Mouse (Mus musculus) ovary, adult 18-20 months (tissue): ENCODE data around the gene Rfc5.
"Not testable (repeated sequence)": the region's sequence is repeated elsewhere in the genome, so short reads cannot be mapped to it uniquely, and the experiment has no call there.

Experiments used
- DNase-seq: peaks from one replicate; pipeline ENCODE4 v3.0.0; 2022; ENCODE audit warnings: low spot score, mixed read lengths

The Rfc5 gene

DNA sequence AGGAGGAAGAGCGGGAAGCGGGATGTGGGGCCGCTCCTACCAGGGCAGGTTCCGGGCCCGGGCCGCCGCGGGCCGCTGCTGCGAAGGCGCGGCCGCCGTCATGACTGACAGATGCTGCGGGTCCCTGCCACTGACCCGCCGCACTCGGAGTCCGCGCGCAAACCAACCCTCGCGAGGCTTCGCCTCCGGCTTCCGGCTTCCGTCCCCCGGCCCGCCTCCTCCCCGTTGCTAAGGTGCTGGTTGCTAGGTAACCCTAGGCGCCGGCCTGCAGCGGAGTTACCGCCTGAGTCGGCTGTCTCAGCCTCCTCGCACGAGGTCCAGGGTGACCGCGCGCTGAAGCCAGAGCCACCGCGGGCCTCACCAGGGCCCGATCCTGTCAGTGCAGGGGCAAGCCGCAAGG, at the start of gene Rfc5:
Rfc5 (minus strand) TSS at position 171 of the 400 bp plus-strand sequence.
- peak; percentile 95 for DNase-seq

DNA sequence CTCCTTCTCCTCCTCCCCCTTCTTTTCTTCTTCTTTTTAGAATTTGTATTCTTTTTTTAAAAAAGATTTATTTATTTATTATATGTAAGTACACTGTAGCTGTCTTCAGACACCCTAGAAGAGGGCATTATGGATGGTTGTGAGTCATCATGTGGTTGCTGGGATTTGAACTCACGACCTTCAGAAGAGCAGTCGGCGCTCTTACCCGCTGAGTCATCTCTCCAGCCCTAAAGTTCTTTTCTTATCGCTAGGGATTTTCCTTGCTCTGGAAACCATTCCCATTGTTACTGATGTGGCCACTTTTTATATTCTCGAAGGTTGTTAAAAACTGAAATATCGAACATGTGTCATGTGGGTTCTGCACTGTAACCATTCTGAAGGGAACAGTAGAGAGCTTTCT, 44.7 kb upstream of the Rfc5 start:
- not testable (repeated sequence) for DNase-seq

DNA sequence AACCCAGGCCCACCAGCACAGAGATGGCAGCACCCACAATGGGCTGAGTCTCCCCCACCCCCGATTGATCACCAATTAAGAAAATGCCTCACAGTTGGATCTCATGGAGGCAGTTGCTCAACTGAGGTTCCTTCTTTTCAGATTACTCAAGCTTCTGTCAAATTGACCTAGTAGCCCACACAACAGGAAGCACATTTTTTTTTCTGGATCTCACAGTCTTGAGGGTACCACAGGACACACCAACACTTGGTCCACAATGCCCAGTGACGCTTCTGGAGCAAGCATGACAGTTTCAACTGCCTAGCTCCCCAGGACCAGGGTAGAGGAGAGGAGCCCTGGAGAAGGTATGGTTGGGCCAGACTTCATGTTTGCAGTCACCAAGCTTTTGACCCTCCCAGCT, 28.6 kb upstream of the Rfc5 start:
- no peak for DNase-seq

DNA sequence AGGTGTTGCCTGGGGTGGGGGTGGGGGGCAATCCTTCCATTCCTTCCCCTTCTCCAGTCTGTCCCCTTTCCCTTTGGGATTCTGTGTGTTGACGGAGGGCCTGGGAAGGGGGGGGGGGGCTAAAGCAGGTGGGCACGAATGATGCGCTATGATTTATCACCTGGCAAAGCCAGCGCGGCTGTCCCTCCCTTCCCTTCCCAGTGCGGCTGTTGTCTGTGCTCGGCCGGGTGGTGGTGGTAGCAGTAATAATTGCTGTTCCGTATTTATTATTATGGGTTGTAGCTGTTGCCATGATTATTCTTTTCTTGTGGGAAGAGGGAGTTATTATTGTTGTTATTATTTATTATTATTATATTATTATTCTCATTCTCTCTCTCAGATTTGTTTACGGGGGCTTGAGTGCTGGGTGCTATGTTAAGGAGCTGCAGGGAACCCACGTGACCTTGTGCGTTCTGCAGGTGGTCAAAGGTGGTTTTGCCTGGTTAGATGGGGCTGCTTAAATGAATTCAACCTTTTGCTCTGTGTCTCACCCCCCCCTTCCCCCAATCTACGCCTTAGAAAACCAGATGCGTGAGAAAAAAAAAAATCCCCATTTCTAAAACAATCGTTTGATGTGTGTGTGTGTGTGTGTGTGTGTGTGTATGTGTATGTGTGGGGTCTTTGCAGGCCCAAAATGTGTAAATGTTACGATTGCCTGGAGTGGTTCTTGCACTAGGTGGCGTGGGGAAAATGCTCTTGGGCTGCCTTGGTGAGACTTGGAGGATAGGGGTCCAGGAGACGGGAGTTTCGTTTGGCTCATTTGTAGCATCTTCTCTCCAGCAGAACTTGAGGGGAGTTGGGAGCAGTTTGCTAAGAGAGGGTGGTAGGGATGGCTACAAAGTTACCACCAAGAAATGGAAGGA, 26.4 kb upstream of the Rfc5 start:
- DNase-seq: no peak

DNA sequence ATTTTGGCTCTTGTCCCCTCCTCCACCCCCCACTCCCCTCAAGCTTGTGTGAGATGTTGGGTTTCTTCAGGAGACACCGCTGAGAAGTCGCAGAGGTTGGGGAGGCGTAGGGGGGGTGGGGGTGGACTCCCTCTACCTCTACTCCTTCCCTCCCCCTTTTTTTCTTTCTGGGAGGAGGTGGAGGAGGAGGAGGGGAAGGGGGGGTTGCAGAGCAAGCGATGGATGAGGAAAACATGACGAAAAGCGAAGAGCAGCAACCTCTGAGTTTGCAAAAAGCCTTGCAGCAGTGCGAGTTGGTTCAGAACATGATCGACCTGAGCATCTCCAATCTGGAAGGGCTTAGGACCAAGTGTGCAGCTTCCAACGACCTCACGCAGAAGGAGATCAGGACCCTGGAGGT, 25.8 kb upstream of the Rfc5 start:
- DNase-seq: no peak

DNA sequence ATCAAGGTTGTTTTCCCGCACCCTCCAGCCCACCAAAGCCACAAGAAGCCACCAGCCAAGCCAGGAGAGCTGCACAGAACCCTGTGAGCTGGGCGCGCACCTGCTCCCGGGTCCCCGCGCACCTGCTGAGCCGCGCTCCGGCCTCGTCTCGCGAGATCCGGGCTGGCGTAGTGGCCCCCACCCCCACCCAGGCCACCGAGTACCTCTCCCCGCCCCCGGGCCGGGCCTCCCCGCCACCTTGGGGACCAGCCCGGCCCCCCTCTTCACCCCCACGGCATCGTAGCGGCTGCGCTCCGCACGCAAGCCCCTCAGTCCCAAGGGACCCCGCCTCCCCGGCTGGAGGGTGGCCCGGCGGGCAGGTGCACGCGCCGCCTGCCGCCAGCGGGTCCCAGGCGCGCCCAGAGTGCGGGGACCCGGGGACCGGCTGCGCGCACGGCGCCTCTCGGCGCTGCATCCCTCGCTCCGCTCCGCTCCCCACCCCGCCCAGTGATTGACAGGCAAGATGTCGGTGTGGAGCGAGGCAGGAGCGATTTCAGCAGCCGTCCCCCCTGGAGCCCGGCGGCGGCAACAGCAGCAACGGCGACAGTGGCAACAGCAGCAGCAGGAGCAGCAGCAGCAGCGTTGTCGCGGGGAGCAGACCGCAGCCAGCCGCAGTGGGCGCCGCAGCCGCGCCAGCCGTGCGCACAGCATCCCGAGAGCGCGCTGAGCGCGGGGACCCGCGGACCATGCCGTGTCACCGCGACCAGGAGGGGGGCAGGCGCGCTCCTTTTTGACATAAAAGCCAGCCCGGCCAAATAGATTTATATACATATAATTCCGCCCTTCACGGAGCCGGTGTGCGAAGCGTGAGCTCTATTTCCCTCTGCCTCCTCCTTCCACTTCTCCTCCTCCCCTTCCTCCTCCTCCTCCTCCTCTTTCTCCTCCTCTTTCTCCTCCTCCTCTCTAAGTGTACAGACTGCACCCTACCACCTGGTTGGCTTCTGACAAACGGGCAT, 25.0 kb upstream of the Rfc5 start, which contains the start of gene Ksr2:
Ksr2 (plus strand) TSS at position 494 of the 995 bp plus-strand sequence.
- no peak for DNase-seq

DNA sequence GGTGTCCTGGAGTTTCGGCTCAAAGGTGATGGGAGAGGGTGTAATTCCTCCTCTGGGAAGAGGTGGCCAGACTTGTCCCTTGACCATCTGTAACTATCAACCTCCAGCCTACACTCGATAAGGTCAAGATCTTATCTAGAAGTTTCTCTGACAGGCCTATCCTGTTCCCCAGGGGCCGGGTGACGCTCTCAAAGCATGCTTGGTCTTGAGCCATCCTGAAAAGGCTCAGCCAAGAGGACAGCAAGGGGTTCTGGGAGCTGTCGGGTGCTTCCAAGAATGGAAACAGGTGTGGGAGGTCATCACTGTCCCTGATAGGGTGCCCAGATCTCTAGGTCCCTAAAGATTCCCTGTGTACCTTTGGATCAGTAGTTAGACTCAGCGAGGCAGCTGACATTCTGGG, 20.5 kb upstream of the Rfc5 start:
- no peak for DNase-seq

DNA sequence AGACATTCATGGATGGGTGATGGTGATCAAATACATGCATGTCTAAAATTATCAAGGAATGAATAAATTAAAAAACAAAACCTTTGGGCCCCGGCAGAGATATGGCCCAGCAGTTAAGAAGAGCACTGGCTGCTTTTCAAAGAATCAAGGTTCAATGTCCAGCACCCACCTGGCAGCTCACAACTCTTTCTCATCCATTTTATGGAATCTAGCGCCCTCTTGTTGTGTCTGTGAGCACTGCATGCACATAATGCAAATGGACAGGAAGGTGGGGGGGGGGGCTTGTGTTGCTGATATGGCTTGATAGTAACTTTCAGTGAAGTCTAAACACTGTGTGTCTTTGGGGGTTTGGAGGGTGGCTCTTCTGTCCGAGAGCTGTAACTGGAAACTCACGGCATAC, 19.4 kb upstream of the Rfc5 start:
- DNase-seq: no peak

DNA sequence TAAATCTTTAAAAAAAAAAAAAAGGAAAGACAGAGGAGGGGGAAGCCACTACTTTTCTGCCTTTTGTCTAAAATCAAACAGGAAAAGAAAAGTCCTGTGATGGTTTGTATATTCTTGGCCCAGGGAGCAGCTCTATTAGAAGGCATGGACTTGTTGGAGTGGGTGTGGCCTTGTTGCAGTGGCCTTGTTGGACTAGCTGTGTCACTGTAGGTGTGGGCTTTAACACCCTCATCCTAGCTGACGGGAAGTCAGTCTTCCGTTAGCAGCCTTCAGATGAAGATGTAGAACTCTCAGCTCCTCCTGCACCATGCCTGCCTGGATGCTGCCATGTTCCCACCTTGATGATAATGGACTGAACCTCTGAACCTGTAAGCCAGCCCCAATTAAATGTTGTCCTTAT, 15.8 kb upstream of the Rfc5 start:
- not testable (repeated sequence) for DNase-seq

DNA sequence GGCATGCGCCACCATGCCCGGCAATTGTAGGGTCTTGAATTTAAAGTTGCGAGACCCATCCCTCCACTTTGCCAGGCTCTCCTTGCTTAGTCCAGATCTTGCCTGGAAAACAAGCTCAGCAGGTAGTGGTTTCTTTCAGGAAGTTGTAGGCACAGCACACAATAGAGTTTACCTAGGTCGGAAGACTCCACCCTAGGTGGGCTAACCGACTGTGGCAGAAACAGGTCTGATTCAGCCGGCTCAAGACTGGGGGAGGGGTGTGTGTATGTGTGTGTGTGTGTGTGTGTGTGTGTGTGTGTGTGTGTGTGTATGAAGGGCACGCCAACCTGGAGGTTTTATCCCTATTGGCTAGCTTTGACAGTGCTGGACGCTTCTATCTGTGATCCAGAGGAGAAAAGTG, 14.8 kb upstream of the Rfc5 start:
- DNase-seq: no peak

DNA sequence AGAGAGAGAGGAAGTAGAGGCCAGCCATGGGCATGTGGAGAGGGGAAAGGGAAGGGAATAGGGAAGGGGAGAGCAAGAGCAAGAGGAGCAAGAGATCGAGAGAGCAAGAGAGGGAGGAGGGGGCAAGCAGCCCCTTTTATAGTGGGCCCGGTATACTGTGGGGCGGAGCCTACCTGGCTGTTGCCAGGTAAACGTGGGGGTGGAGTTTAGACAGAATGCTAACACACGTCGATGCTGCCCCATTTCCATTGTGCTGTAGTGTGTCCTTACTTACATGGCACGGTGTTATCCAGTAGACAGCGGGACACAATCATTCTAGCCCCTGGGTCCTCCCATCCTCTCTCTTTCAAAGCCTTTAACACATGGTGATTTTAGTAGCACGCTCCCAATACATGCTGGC, 10.4 kb upstream of the Rfc5 start:
- no peak for DNase-seq

DNA sequence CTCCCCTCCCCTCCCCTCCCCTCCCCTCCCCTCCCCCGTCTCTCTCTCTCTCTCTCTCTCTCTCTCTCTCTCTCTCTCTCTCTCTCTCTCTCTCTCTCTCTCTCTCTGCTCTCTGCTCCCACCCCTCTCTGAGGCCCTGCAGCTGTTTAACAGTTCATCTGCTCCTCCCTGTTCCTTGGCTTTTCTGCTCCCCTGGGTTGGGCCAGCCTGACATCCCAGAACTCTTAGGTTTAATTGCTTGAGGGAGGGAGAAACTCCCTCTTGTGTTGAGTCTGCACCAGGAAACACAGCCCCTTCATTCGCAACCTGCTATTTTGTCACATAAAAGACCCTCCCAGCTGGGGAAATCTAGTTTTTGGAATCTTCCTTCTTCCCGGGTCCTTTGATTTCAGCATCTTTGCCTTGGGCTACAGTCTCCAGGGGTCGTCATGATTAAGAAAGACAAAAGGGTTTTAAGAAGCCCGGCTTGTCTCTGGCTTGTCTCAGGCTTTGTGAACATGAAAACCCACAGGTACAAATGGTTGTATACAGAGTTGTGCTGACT, 9.2 kb upstream of the Rfc5 start:
- no peak for DNase-seq

DNA sequence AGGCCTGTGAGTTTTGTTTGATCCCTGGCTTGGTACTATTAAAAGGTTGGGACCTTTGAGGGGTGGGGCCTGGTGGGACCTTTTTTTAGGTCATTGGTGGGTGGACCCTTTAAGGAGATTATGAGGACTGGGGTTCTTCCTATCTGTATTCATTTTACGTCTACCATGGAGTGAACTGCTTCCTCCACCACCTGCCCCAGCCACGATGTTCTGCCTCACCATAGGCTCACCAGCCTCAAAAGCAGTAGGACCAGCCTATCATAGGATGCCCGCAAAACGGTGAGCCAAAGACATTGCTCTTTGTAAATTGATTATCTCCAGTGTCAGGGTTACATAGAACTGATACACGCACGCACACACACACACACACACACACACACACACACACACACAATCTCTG, 8.5 kb upstream of the Rfc5 start:
- DNase-seq: no peak

DNA sequence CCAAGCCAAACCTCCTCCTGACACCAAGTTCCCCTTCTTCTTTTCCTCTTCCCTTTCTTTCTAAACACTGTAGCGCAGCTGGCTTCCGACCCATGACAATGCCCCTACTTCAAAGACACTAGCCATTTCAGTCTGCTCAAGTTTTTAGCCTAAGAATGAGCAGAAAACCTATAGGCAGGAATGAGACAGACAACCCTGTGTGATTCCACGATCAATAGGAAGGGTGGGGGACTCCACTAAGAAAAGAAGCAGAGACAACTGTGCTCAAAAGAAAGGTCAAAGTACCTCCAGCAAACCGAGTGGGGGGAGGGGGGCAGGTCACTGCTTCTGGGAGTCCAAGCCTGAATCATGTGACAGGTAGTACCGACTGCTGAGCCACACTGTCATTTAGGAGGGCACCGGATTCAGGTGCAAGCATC, 7.8 kb upstream of the Rfc5 start:
- no peak for DNase-seq

DNA sequence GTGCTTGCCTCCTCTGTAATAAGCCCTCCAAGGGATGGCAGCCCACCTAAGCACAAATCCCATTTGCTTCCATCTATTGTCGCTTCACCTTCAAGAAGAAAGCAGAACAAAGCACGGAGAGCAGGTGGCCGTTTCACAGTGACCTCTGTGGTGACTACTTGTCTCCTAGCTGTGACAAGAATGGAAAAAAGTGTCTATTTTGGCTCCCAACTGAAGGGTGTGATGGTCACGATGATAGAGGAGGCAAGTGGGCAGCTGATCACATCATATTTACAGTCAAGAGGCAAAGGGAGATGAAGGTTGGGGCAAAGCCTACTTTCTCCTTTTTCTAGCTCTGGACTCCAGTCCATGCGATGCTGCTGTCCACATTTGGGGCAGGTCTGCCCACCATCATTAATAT, 7.0 kb upstream of the Rfc5 start:
- no peak for DNase-seq

DNA sequence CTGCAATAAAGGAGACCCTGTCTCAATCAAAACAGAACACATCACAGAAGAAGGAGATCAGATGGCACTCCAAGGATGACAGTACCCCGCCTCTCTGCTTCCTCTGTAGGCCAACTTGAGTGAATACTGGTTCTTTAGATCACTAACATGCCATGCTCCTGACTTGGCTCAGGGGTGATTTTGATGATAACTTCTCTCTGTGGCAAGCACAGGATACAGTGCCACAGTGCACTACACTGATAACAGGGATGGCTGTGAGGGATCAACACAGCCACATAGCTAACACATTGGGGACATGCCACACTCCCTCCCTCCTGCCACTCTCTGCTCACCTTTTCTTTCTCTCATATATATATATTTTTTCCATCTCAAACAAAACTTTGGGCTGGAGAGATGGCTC, 2.0 kb upstream of the Rfc5 start:
- DNase-seq: no peak

DNA sequence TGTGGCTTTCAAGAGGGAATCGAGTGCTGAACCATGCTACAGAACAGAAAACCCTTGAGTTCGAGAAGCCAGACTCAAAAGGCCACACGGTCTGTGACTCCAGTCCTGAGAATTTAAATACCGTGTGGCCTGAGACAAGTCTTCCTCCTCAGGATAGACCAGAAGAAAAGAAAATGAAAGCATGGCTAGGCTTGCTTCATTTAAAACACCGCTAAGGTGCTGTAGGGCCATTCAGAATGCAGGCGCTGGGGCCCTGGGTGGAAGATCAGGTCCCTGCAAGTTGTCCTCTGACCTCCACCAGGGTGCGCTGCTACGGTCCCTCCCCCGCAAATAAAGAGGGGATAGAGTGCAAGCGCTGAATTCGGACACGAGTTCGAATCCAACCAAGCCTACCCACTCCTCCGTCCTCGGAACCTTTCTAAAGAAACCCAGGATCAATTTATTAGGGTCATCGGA, 523 bp downstream of the Rfc5 start:
- no peak for DNase-seq

DNA sequence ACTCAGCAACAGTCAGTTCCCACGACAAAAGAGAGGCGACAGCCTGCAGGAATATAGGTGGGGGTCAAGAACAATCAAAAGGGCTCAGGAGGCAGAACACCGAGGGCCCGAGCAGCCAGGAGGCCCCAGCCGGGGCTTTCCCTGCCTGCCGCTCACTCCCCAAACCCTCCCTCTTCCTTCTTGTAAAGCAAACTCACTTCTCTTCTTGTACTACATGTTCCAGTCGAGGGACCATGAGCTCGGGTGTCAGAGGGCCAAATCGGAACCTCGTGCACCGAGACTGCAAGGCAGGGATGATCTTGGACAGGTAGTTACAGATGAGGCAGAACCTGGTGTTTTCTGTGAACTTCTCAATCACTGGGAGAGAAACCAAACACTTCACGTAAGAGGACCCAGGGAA, 5.6 kb downstream of the Rfc5 start:
- DNase-seq: no peak

DNA sequence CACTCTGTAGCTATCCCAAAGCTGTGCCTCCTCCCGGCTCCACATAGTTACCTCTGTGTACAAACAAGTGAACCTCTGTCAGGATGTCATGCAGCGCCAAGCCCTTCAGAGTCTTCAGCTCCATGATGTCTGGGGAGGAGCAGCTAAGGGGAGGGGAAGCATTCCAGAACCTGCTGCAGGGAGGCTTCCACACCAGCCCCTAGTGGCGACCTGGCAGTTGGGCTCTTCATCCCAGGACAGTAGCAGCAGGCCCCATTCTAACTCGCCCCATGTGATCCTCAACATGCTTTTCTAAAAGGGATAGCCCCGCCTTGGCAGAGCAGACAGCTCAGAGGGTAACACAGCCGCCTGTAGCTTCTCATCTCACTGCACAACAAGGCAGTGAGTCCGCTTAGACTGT, 7.1 kb downstream of the Rfc5 start:
- no peak for DNase-seq

DNA sequence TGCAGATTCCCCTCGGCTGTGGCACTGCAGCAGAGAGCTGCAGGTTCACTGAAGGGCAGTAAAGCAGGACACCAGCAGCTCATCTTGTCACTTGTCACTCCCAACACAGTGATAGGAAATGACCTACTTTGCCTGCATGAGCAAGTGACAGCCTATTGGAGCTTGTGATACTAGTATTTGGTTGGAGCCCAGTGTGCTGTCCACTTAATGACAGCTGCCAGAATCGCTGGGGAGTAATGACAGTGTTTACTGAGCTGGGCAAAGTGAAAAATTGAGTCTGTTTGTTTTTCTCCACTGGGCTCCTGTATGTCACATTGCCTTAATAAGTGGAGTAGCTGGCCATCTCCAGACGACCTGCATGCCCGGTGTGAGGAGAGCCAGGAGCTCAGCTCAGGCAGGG, 8.6 kb downstream of the Rfc5 start:
- no peak for DNase-seq

DNA sequence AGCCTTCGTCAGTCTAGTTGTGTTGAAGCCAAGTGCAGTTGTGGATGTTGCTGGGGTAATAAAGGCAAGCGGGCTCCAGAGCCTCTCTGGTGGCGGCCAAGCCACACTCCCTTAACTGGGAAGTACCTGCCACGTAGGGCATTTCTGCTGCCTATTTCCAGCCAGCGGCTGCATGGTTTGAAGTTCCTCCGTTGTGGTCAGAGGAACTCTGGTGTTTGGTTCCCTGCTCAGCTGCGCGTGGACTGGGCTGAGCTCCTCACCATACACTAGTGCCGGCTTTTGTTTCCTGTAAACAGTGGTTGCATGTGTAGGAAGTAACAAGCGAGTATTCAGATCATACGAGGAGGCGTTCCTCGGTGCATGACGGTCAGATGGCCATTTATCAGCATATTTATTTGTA, 11.1 kb downstream of the Rfc5 start:
- DNase-seq: not testable (repeated sequence)

DNA sequence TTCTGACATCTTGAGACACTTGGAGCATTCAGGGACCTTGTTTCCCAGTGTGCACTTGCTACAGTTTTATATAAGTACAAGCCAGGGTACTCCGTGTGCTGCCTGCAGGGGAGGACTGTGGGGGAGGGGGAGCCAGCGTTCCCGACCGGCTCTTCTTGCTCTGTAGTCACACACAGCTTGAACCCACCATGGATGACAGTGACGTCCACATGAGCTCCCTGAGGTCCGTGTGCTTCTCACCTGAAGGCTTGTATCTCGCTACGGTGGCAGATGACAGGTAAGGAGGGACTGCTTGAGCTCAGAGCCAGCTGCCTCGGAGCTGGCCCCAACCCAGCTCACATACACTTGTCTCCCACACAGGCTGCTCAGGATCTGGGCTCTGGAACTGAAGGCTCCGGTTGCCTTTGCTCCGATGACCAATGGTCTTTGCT, 12.5 kb downstream of the Rfc5 start:
- no peak for DNase-seq
